Mouse (Mus musculus) skeletal muscle tissue, adult 2 months (tissue): ENCODE data around the gene Rev1.
"Not testable (repeated sequence)": the region's sequence is repeated elsewhere in the genome, so short reads cannot be mapped to it uniquely, and the experiment has no call there.

Source experiments
- DNase-seq: peaks from one replicate; pipeline ENCODE4 v3.0.0-alpha.2; 2012; ENCODE audit warnings: low read depth, low spot score

Gene Rev1

GRCm38 (mm10) chr1:38067276-38067675 is 62.3 kb downstream of the Rev1 start:
- DNase-seq, result no peak

GRCm38 (mm10) chr1:38062156-38062555 is 67.4 kb downstream of the Rev1 start:
- DNase-seq, result not testable (repeated sequence)

DNA sequence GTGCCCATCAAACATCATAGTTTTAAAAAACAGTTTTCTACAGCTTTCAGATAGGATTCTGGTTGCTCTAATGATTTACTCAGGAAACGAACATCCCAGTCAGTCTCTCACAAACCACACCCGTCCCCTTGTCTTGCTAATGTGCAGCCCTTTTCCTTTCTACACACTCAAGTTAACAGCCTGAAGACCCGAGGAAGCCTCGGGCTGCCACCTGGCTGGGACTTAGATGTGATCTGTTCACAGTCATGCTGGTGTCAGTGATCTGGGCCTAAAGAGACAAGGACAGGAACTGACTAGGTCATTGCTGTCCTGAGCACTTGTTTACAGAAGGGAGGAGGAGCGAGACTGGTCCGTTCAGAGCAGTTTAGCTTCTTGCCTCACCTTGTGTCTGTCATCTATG is 71.2 kb downstream of the Rev1 start:
- no peak for DNase-seq

GRCm38 (mm10) chr1:38055176-38055575 is 74.4 kb downstream of the Rev1 start:
- no peak for DNase-seq

GRCm38 (mm10) chr1:38049562-38049961 is 80.0 kb downstream of the Rev1 start:
- no peak for DNase-seq

- DNase-seq, result peak; percentile 9
These were observed 81.5 kb downstream of the Rev1 start for GRCm38 (mm10) chr1:38048121-38048520.

DNA sequence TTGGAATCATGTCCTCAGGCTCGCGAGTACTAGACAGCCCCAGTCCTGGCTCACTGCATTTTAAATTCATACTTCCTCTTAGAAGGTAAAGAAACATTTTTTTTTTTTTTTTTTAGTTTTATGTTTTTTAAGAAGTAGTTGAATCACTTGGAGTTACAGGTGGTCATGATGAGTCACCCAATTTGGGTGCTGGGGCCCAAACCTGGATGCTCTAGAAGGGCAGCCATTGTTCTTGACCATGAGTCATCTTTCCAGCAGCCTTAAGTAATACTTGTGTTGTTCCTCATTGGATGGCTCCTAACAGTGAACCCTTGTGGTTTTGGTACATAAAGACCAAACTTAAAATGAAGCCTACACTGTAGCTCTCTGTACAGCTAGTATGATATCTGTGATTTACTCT is 90.7 kb downstream of the Rev1 start:
- DNase-seq, result no peak

DNA sequence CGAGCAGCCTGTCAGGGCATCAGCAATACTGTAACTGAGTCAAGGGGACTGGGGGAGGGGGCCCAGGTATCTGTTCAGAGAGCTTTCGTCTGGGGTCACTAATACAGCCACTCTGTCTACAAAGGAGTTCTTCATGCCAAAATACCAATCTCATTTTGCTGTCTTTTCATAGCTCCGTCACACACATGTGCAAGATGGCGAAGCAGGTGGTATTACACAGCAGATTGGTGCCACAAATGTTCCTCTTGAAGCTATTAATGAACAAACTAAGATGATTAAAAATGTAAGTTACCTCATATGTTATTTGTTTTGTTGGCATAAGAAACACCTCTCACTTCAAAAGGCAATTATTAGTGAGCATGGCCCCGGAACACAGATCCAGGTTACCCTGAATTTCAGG is 92.2 kb downstream of the Rev1 start:
- no peak for DNase-seq

- no peak for DNase-seq
These were observed 94.1 kb downstream of the Rev1 start for GRCm38 (mm10) chr1:38035521-38035920.

GRCm38 (mm10) chr1:38031391-38031790 is 98.2 kb downstream of the Rev1 start:
- DNase-seq, result no peak

DNA sequence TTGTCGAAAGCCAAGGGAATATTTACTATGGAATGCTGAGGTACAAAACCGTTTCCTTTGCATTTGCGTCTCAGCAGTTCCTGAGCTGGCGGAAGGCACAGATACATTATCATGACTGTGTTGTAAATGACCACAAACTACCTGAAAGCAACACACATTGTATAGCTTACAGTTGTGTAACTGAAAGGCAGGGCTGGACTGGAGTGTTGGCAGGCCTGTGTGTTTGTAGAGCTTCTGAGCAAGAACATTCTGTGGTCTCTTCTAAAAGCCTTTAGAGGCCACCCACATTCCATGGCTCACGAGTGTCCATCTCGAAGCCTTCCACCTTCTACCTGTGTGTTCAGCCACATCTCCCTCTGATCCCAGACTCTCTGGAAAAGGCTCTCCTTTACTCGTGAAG is 102.3 kb downstream of the Rev1 start:
- no peak for DNase-seq

DNA sequence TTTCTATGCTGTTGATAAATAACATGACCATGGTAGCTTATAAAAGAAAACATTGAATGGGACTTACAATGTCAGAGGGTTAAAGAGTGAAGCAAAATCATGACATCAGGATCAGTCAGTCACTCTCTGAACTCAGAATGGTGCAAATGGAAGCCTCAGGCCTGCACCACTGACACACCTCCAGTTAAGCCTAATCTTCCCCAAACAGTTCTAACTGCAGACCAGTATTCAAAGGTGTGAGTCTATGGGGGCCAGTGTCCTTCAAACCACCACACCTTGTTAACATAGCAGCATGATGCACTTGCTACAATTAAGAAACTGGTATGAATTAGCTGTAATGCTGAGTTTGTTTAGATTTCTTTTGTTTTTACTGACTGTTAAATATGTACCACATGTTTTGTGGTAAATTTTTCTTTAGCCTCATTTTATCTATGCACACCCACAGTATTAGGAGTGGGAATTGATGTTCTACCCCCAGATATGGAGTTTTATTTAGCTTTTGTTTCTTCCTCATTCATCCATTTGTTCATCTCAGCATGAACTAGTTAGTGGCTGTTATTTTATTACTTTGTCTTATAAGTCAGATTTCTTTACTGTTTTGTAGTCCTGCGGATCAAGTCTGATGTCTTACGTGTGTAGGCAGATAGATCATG is 114.9 kb downstream of the Rev1 start:
- no peak for DNase-seq

DNA sequence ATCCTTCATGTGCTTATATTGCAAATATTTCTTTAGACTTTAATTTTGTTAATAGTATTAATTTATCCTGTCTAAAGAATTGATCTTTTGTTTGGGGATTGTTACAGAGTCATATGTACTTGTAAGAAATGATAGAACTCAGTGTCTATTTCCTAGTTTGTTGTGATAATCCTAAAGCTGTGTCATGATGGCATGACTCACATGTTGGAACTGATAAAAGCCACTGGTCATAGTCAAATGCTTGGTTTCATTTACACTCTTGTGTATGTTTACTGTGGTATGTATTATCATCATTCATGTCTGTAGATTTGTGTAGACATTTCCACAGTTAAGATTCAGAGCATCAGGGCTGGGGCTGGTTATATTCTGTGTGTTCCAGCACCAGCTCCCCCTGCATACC is 117.1 kb downstream of the Rev1 start:
- DNase-seq, result no peak

DNA sequence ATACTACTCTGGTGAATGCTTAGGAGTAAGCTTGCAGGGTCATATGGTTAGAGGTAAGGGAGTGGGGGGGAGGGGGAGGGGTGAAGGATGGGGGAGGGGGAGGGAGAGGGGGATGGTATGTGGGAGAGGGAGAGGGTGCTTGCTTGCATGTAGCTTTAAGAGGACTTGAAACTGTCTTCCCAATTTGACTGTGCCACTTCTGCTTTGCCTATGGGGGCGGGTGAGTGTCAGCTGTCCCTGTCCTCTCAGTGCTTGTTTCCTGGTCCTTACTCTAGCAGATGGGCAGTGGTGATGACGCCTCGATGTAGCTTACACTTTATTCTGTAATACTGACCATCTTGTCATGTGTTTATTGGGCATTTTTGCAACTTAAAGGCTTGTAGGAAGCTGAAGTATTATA is 117.5 kb downstream of the Rev1 start:
- no peak for DNase-seq

- no peak for DNase-seq
These were observed 118.0 kb downstream of the Rev1 start for GRCm38 (mm10) chr1:38011647-38012046.

DNA sequence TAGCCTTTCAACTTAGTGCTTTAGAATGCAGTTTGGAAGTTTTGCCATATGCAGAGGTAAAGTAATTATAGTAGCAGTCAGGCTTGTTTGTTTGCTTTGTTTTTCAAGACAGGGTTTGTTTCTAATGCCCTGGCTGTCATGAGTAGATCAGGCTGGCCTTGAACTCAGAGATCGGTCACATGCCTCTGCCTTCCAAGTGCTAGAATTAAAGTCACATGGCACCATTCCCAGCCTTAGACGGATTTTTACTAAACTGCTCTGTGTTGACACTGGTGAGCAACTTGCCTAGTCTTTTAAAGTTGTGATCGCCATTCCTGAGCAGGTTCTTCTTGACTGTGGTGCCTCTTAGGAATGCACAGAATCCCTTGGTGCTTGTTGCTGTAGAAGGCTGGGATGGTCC is 122.9 kb downstream of the Rev1 start:
- no peak for DNase-seq

- no peak for DNase-seq
These were observed 126.6 kb downstream of the Rev1 start for GRCm38 (mm10) chr1:38003046-38003445.
